Mouse (Mus musculus): ENCODE measurements around the gene Fez1.

The Fez1 gene

GRCm38 (mm10) chr9:36833914-36834313, 12.2 kb downstream of the Fez1 start:
- no peak for DNase-seq (ENCODE audit: low spot score)

GRCm38 (mm10) chr9:36846346-36846745, 24.7 kb downstream of the Fez1 start:
- no peak for DNase-seq (ENCODE audit: low spot score)

- no peak for DNase-seq (ENCODE audit: low spot score)
Measured at GRCm38 (mm10) chr9:36848661-36849060, 27.0 kb downstream of the Fez1 start.

GRCm38 (mm10) chr9:36850091-36850490, 28.4 kb downstream of the Fez1 start:
- no peak for DNase-seq (ENCODE audit: low spot score)

- no peak for DNase-seq (ENCODE audit: low spot score)
Measured at GRCm38 (mm10) chr9:36852175-36852574, 30.5 kb downstream of the Fez1 start.

- DNase-seq (ENCODE audit: low spot score) = no peak
Measured at GRCm38 (mm10) chr9:36856351-36856750, 34.7 kb downstream of the Fez1 start.

GRCm38 (mm10) chr9:36857476-36858117, 35.9 kb downstream of the Fez1 start:
- no peak for DNase-seq (ENCODE audit: low spot score)

GRCm38 (mm10) chr9:36858677-36859076, 37.0 kb downstream of the Fez1 start:
- DNase-seq (ENCODE audit: low spot score) = no peak

GRCm38 (mm10) chr9:36862576-36862975, 40.9 kb downstream of the Fez1 start:
- DNase-seq (ENCODE audit: low spot score) = no peak

- no peak for DNase-seq (ENCODE audit: low spot score)
Measured at GRCm38 (mm10) chr9:36863694-36864093, 42.0 kb downstream of the Fez1 start.

GRCm38 (mm10) chr9:36864862-36865813, 43.5 kb downstream of the Fez1 start:
- no peak for DNase-seq (ENCODE audit: low spot score)

GRCm38 (mm10) chr9:36868662-36869061, 47.0 kb downstream of the Fez1 start:
- DNase-seq (ENCODE audit: low spot score) = no peak

GRCm38 (mm10) chr9:36870263-36870662, 48.6 kb downstream of the Fez1 start:
- DNase-seq (ENCODE audit: low spot score) = no peak

GRCm38 (mm10) chr9:36873796-36874195, 52.1 kb downstream of the Fez1 start:
- DNase-seq (ENCODE audit: low spot score) = no peak

- no peak for DNase-seq (ENCODE audit: low spot score)
Measured at GRCm38 (mm10) chr9:36876313-36876712, 54.6 kb downstream of the Fez1 start.

GRCm38 (mm10) chr9:36876787-36877186, 55.1 kb downstream of the Fez1 start:
- DNase-seq (ENCODE audit: low spot score) = no peak

GRCm38 (mm10) chr9:36881615-36882014, 60.0 kb downstream of the Fez1 start:
- no peak for DNase-seq (ENCODE audit: low spot score)

GRCm38 (mm10) chr9:36882034-36882745, 60.5 kb downstream of the Fez1 start:
- DNase-seq (ENCODE audit: low spot score) = no peak

GRCm38 (mm10) chr9:36883569-36883968, 61.9 kb downstream of the Fez1 start:
- no peak for DNase-seq (ENCODE audit: low spot score)

GRCm38 (mm10) chr9:36885237-36885636, 63.6 kb downstream of the Fez1 start:
- DNase-seq (ENCODE audit: low spot score) = no peak

- no peak for DNase-seq (ENCODE audit: low spot score)
Measured at GRCm38 (mm10) chr9:36890552-36890951, 68.9 kb downstream of the Fez1 start.

- DNase-seq (ENCODE audit: low spot score) = no peak
Measured at GRCm38 (mm10) chr9:36893413-36893990, 71.8 kb downstream of the Fez1 start.

All from yolk sac, embryonic 10.5 days (tissue).